Mouse (Mus musculus): ENCODE data around the gene Pjvk. TPM values are rescaled to one million over a fixed set of nuclear protein-coding genes. Genes with fewer than 3 reads are reported as not detected.
"Not testable (repeated sequence)": the region's sequence is repeated elsewhere in the genome, so short reads cannot be mapped to it uniquely, and the experiment has no call there.

Pjvk gene
- under 1 TPM in 1 of 2 experiments, not detected in 1; 0.74 TPM for total RNA-seq (2021)
- long read RNA-seq, experiment 1, result 0 reads
- long read RNA-seq, experiment 2, result 0 reads

- DNase-seq (ENCODE audit: low spot score in 2 of 2), result peak; percentile 95 to 96
Observed at GRCm38 (mm10) chr2:76647883-76648570, at the start of gene Pjvk, which contains the start of gene Prkra. Pjvk (plus strand) TSS chr2:76648476. Prkra (minus strand) TSS chr2:76648015.

GRCm38 (mm10) chr2:76599214-76599613 is 49.1 kb upstream of the Pjvk start:
- DNase-seq (ENCODE audit: low spot score in 2 of 2), result peak in 1 of 2 experiments; percentile 27

- no peak for DNase-seq (ENCODE audit: low spot score in 2 of 2)
Observed at GRCm38 (mm10) chr2:76602256-76602655, 46.0 kb upstream of the Pjvk start.

- DNase-seq (ENCODE audit: low spot score in 2 of 2), result no peak
Observed at GRCm38 (mm10) chr2:76606704-76607103, 41.6 kb upstream of the Pjvk start.

GRCm38 (mm10) chr2:76610326-76611104 is 37.8 kb upstream of the Pjvk start:
- DNase-seq (ENCODE audit: low spot score in 2 of 2), result no peak

GRCm38 (mm10) chr2:76611996-76612395 is 36.3 kb upstream of the Pjvk start:
- no peak for DNase-seq (ENCODE audit: low spot score in 2 of 2)

GRCm38 (mm10) chr2:76618078-76618477 is 30.2 kb upstream of the Pjvk start:
- peak in 1 of 2 experiments; percentile 12 for DNase-seq (ENCODE audit: low spot score in 2 of 2)

GRCm38 (mm10) chr2:76620188-76620587 is 28.1 kb upstream of the Pjvk start:
- DNase-seq (ENCODE audit: low spot score in 2 of 2), result no peak

- no peak for DNase-seq (ENCODE audit: low spot score in 2 of 2)
Observed at GRCm38 (mm10) chr2:76621724-76622123, 26.6 kb upstream of the Pjvk start.

GRCm38 (mm10) chr2:76622316-76622715 is 26.0 kb upstream of the Pjvk start:
- not testable (repeated sequence) for DNase-seq (ENCODE audit: low spot score in 2 of 2)

GRCm38 (mm10) chr2:76630293-76630692 is 18.0 kb upstream of the Pjvk start:
- no peak for DNase-seq (ENCODE audit: low spot score in 2 of 2)

- DNase-seq (ENCODE audit: low spot score in 2 of 2), result no peak
Observed at GRCm38 (mm10) chr2:76631600-76631999, 16.7 kb upstream of the Pjvk start.

- DNase-seq (ENCODE audit: low spot score in 2 of 2), result no peak
Observed at GRCm38 (mm10) chr2:76639637-76640036, 8.6 kb upstream of the Pjvk start.

- no peak for DNase-seq (ENCODE audit: low spot score in 2 of 2)
Observed at GRCm38 (mm10) chr2:76643801-76644200, 4.5 kb upstream of the Pjvk start.

GRCm38 (mm10) chr2:76647441-76647869 is 821 bp upstream of the Pjvk start:
- DNase-seq (ENCODE audit: low spot score in 2 of 2), result no peak

- no peak for DNase-seq (ENCODE audit: low spot score in 2 of 2)
Observed at GRCm38 (mm10) chr2:76648666-76649141, 428 bp downstream of the Pjvk start.

GRCm38 (mm10) chr2:76653070-76653469 is 4.8 kb downstream of the Pjvk start:
- no peak for DNase-seq (ENCODE audit: low spot score in 2 of 2)

- DNase-seq (ENCODE audit: low spot score in 2 of 2), result no peak
Observed at GRCm38 (mm10) chr2:76654646-76655045, 6.4 kb downstream of the Pjvk start.

- DNase-seq (ENCODE audit: low spot score in 2 of 2), result no peak
Observed at GRCm38 (mm10) chr2:76655444-76655843, 7.2 kb downstream of the Pjvk start.

GRCm38 (mm10) chr2:76655982-76656381 is 7.7 kb downstream of the Pjvk start:
- DNase-seq (ENCODE audit: low spot score in 2 of 2), result no peak

GRCm38 (mm10) chr2:76658551-76658950 is 10.3 kb downstream of the Pjvk start:
- DNase-seq (ENCODE audit: low spot score in 2 of 2), result no peak

- no peak for DNase-seq (ENCODE audit: low spot score in 2 of 2)
Observed at GRCm38 (mm10) chr2:76659419-76659818, 11.1 kb downstream of the Pjvk start.

All from adrenal gland, adult 18-20 months (tissue).